Mouse (Mus musculus): Measurements from ENCODE around the gene Ap4s1. TPM values are rescaled to one million over a fixed set of nuclear protein-coding genes. Genes with fewer than 3 reads are reported as not detected.

The Ap4s1 gene
- total RNA-seq, 1 experiment from 2014 or later, result 34.3 TPM

DNA sequence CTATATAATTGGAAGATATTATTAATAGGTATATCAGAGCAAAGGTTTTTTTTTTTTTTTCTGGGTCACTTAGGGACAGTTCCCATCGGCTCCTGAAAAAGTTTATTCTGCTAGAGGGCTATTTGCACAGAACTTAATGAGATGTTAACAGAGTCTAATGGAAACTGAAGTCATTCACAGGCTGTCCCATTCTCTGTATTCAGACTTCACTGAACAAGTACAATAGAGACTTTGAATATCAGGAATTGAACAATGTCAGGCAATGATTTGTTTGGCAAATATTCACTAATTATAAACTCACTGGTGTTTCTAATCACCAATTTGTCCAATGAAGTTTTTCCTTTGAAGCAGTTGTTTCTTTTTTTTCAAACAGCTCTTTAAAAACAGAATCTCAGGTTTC lies 46.0 kb downstream of the Ap4s1 start:
- no peak for ATAC-seq (replicated peaks in 1 of 2; ENCODE audit: insufficient read depth in 1 of 2, low FRiP score in 2 of 2, low TSS enrichment in 1 of 2, low read depth in 1 of 2, poor library complexity in 2 of 2, severe bottlenecking in 2 of 2)

DNA sequence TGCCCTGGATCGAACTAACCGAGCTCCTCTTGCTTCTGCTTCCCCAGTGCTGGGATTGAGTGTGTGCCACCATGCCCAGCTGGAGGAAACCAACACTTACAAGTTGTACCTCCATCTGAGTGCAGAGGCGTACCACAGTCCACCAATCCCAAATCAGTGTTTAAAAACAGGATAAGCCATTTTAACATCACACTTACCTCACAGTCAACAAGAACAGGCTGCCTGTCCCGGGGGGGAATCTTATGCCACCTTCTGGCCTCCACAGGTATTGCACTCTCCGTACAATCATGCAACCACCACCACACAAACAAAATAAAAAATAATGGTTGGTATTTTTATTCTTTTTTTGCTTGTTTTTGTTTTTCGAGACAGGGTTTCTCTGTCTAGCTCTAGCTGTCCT lies 50.9 kb downstream of the Ap4s1 start:
- ATAC-seq (replicated peaks in 1 of 2; ENCODE audit: insufficient read depth in 1 of 2, low FRiP score in 2 of 2, low TSS enrichment in 1 of 2, low read depth in 1 of 2, poor library complexity in 2 of 2, severe bottlenecking in 2 of 2), result 0 out of 4 replicates have a peak, but pooled peaks have one; percentile 42 to 51

DNA sequence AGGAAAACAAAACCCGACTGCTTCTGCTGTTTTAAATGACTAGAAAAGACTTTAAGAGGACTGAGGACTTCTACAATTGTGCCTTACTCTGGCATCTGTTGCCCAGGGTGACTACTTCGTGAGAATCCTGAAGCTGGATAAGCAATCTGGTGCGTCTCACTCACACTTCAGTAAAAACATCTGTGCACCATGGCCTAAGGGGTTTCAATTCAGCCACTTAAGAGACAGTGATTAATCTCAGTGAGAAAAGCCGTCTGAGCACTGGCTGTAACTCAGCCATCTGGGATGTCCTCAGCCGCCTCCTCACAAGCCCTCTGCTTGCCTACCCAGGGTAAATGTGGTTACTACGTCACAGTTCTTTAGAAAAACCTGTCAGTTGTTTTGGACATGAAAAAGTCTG lies 54.1 kb downstream of the Ap4s1 start:
- ATAC-seq (replicated peaks in 1 of 2; ENCODE audit: insufficient read depth in 1 of 2, low FRiP score in 2 of 2, low TSS enrichment in 1 of 2, low read depth in 1 of 2, poor library complexity in 2 of 2, severe bottlenecking in 2 of 2), result no peak

DNA sequence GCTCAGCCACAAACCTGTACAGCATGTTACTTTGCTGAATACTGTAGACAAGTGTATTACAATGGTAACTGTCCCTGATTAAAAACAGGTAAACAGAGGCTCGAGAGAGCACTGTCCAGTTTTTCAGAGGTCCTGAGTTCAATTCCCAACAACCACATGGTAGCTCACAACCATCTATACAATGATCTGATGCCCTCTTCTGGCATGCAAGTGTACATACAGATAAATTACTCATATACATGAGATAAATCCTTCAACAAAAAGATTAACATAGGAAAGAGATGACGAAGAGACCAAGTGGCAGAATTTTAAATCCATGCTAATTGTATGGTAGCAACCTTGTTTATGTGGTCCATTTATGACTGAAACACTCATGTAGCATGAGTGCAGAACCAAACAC lies 56.5 kb downstream of the Ap4s1 start:
- ATAC-seq (replicated peaks in 1 of 2; ENCODE audit: insufficient read depth in 1 of 2, low FRiP score in 2 of 2, low TSS enrichment in 1 of 2, low read depth in 1 of 2, poor library complexity in 2 of 2, severe bottlenecking in 2 of 2), result no peak

DNA sequence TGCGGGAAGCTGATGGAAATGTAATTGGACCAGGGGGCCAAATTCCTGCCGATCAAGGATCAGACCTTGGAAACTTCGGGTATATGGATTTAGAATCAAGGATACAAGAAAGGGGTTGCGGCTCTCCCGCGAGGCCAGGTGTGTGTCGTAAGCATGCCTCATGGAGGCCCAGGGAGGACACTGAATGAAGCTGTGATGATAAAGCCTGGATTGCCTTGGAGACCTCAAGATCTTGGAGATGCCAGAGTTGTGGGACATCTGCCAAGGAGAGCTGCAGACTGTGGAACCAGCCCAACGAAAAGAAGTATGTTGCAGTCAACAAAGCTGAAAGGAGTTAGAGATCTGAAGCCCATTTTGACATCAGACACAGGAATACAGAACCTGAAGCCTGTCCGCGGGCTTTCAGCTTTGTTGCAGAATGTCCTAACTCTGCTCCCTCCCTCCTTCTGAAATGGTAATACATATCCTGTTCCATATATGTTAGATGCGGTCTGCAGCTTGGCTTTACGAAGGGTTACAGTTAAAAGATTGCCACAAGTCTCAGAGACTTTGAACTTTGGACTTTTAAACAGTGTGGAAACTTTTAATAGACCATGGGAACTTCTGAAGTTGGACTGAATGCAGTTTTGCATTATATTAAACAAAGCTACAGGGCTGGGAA lies 65.2 kb downstream of the Ap4s1 start:
- ATAC-seq (replicated peaks in 1 of 2; ENCODE audit: insufficient read depth in 1 of 2, low FRiP score in 2 of 2, low TSS enrichment in 1 of 2, low read depth in 1 of 2, poor library complexity in 2 of 2, severe bottlenecking in 2 of 2), result no peak

DNA sequence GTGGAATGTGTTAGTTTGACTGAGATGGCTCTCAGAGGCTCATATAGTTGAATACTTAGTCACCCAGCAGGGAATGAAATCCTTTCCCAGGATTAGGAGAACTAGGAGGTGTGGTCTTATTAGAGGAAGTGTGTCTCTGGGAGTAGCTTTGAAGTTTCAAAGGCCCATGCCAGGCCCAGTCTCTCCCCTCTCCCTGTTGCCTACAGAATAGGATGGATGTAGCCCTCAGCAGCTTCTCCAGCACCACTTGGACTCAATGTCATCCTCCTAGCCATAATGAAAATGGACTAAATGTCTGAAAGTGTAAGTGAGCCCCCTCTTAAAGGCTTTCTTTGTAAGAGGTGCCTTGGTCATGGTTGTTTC lies 65.7 kb downstream of the Ap4s1 start:
- ATAC-seq (replicated peaks in 1 of 2; ENCODE audit: insufficient read depth in 1 of 2, low FRiP score in 2 of 2, low TSS enrichment in 1 of 2, low read depth in 1 of 2, poor library complexity in 2 of 2, severe bottlenecking in 2 of 2), result no peak

DNA sequence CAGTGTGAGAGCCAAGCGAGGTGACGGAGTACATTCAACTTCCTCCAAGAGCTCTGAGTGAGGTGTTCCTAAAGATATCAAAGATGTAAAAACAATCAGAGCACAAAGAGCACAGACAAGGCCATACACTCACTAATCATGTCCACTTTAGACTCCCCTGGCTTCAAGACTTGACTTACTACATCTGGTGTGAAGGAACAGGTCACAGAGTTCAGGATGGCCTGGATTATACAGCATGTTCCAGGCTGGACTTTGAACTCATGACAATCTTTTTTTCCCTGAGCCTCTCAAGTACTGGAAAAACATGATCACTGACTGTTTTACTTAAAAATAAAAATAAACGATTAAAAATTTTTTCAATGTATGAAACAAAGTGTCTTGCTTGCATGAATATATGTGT lies 68.5 kb downstream of the Ap4s1 start:
- no peak for ATAC-seq (replicated peaks in 1 of 2; ENCODE audit: insufficient read depth in 1 of 2, low FRiP score in 2 of 2, low TSS enrichment in 1 of 2, low read depth in 1 of 2, poor library complexity in 2 of 2, severe bottlenecking in 2 of 2)

DNA sequence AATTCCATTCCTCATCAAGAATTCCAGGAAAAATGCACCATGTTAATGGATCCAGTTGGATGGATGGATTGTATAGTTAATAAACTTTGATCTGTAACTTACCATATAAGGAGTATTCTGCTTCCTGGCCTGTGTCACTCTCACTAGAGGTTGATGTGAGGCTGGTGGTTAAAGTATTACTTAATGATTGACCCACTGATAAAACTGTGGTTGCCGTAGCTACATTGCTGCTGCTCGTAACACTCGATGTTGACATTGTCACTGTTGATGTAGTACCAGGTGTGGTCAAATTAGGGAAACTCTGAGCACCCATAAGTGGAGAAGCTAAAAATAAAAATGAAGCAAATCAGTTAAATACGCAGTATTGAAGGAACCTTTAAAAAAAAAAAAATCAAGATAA lies 76.6 kb downstream of the Ap4s1 start:
- no peak for ATAC-seq (replicated peaks in 1 of 2; ENCODE audit: insufficient read depth in 1 of 2, low FRiP score in 2 of 2, low TSS enrichment in 1 of 2, low read depth in 1 of 2, poor library complexity in 2 of 2, severe bottlenecking in 2 of 2)

DNA sequence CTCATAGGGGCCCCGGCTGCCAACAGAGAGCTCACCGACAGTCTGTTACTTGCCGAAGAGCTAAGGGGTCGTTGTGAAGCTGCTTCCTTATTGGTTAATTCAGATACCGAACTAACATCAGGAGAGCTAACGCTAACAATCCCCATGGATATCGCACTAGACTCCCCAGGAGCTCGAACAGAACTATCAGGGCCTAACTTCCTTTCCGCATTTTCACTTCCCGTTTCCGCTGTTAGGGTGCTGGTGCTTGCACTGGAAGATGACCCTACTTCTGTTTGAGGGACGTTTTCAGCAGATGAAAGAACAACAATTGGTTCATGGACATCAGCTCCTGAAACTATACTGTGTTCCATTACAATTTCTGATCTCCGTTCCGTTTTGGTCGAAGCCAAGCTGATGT lies 77.9 kb downstream of the Ap4s1 start:
- no peak for ATAC-seq (replicated peaks in 1 of 2; ENCODE audit: insufficient read depth in 1 of 2, low FRiP score in 2 of 2, low TSS enrichment in 1 of 2, low read depth in 1 of 2, poor library complexity in 2 of 2, severe bottlenecking in 2 of 2)

DNA sequence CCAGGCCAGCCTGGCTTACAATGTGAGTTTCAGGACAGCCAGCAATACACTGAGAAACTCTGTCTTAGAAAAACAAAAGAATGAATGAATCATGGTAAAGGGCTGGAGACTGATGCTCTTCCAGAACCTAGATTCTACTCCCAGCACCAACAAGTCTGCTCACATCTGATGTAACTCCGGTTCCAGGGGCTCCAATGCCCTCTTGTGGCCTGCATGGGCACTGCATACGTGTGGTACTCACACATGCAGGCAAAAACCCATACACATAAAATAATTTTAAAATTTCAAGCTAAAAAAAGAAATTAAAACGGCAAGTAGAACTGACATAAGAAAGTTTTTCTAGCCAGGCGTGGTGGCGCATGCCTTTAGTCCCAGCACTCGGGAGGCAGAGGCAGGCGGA lies 94.0 kb downstream of the Ap4s1 start:
- peak in 1 of 2 experiments; percentile 36; a peak in 1 of 4 replicates for ATAC-seq (replicated peaks in 1 of 2; ENCODE audit: insufficient read depth in 1 of 2, low FRiP score in 2 of 2, low TSS enrichment in 1 of 2, low read depth in 1 of 2, poor library complexity in 2 of 2, severe bottlenecking in 2 of 2)

Other genes with a start within 250 kb of the Ap4s1 start
- gene Coch, start 97.7 kb upstream of the Ap4s1 start, total RNA-seq (2017), result 0.44 TPM in 1 of 2 replicates, not detected in the other
- 89.7 and 89.9 TPM in 2 replicates for gene Strn3, start 864 bp downstream of the Ap4s1 start, total RNA-seq (2017)
- 139 and 151 TPM in 2 replicates for gene Hectd1, start 138.5 kb downstream of the Ap4s1 start, total RNA-seq (2017)